Mouse (Mus musculus) heart, embryonic 12.5 days (tissue): ENCODE measurements around the gene 1110004F10Rik. TPM values are rescaled to one million over a fixed set of nuclear protein-coding genes. Genes with fewer than 3 reads are reported as not detected.

Source experiments
- ATAC-seq: fragments of 200-750 bp; cut with Nextera tagmentation; 2 replicates; pipeline ENCODE4 v1.8.0; 2017; ENCODE audit warnings: moderate TSS enrichment, moderate library complexity; ENCODE audit not compliant: insufficient number of reproducible peaks, low FRiP score
- H3K27ac ChIP-seq: fragments of 300-500 bp; sonication (generic); 2 replicates; pipeline ENCODE4 v1.5.1; 2016; ENCODE audit warnings: mild to moderate bottlenecking, moderate library complexity; ENCODE audit not compliant: poor library complexity, severe bottlenecking
- H3K27me3 ChIP-seq: fragments of 300-500 bp; sonication (generic); replicated peaks from 2 replicates; pipeline ENCODE4 v1.6.1; 2016; ENCODE audit warnings: mild to moderate bottlenecking, moderate library complexity
- H3K36me3 ChIP-seq: fragments of 300-500 bp; sonication (generic); 2 replicates; pipeline ENCODE4 v1.6.1; 2016; ENCODE audit warnings: mild to moderate bottlenecking, moderate library complexity
- H3K4me1 ChIP-seq: fragments of 300-500 bp; sonication (generic); replicated peaks from 2 replicates; pipeline ENCODE4 v1.6.1; 2016; ENCODE audit warnings: mild to moderate bottlenecking
- H3K4me2 ChIP-seq: fragments of 300-500 bp; sonication (generic); 2 replicates; pipeline ENCODE4 v1.6.1; 2016; ENCODE audit warnings: mild to moderate bottlenecking, moderate library complexity
- H3K4me3 ChIP-seq: fragments of 300-500 bp; sonication (generic); 2 replicates; pipeline ENCODE4 v1.5.1; 2016; ENCODE audit warnings: mild to moderate bottlenecking
- H3K9ac ChIP-seq: fragments of 300-500 bp; sonication (generic); 2 replicates; pipeline ENCODE4 v1.6.1; 2016; ENCODE audit warnings: mild to moderate bottlenecking, moderate library complexity
- H3K9me3 ChIP-seq: fragments of 300-500 bp; sonication (generic); replicated peaks from 2 replicates; pipeline ENCODE4 v1.6.1; 2016; ENCODE audit warnings: mild to moderate bottlenecking, moderate library complexity
- WGBS: fragments of 180-500 bp; shearing (Covaris S2); methylation state at CpG from one replicate; pipeline ENCODE4 v1.1.7; 2016; 5-methylcytosine and 5-hydroxymethylcytosine counted together
- polyA plus RNA-seq: library from polyadenylated mRNA; unstranded; fragments of >200 nt; fragmentation: Nextera tagmentation; extraction: Ambion mirVana; gene quantifications from 2 replicates; pipeline ENCODE4 v1.2.1, GENCODE M21; 2016

1110004F10Rik gene
- polyA plus RNA-seq, 1 experiment from 2014 or later = 173 TPM

GRCm38 (mm10) chr7:116124057-116124456 is 84.9 kb downstream of the 1110004F10Rik start:
- Histone ChIP-seq H3K9ac (no peak overlapping the region), H3K27me3 (no peaks in the 10 kb centered on the region), H3K4me2 (no peak overlapping the region), H3K36me3 (peaks cover 47% of the 10 kb centered on the region), H3K4me1 (no peaks in the 10 kb centered on the region; the same call in 1 of the 2 replicates), H3K9me3 (peaks cover 3% of the 10 kb centered on the region; the same call in 1 of the 2 replicates), H3K27ac (no peak overlapping the region), H3K4me3 (no peak overlapping the region)
- 89% methylated on average over 12 of the region's 12 CpGs for WGBS
- ATAC-seq = no peak

GRCm38 (mm10) chr7:116125671-116126070 is 86.5 kb downstream of the 1110004F10Rik start:
- 78% methylated on average over 7 of the region's 7 CpGs for WGBS
- H3K4me1 ChIP-seq = no peaks in the 10 kb centered on the region; the same call in 1 of the 2 replicates
- H3K4me2 ChIP-seq = no peak overlapping the region
- no peaks in the 10 kb centered on the region for H3K27me3 ChIP-seq
- ATAC-seq = no peak
- H3K9me3 ChIP-seq = no peaks in the 10 kb centered on the region
- H3K4me3 ChIP-seq = no peak overlapping the region
- H3K27ac ChIP-seq = no peak overlapping the region
- H3K9ac ChIP-seq = no peak overlapping the region
- peaks cover 56% of the 10 kb centered on the region for H3K36me3 ChIP-seq

GRCm38 (mm10) chr7:116127052-116127451 is 87.9 kb downstream of the 1110004F10Rik start:
- Histone ChIP-seq H3K4me3 (no peak overlapping the region), H3K9ac (no peak overlapping the region), H3K27ac (no peak overlapping the region), H3K27me3 (no peaks in the 10 kb centered on the region), H3K4me2 (no peak overlapping the region), H3K9me3 (no peaks in the 10 kb centered on the region), H3K4me1 (peaks cover 9% of the 10 kb centered on the region), H3K36me3 (peaks cover 56% of the 10 kb centered on the region)
- WGBS = 71% methylated on average over 2 of the region's 2 CpGs
- ATAC-seq = no peak

- peaks cover 56% of the 10 kb centered on the region for H3K36me3 ChIP-seq
- no peaks in the 10 kb centered on the region for H3K27me3 ChIP-seq
- H3K9ac ChIP-seq = no peak overlapping the region
- peaks cover 20% of the 10 kb centered on the region for H3K4me1 ChIP-seq
- no peaks in the 10 kb centered on the region for H3K9me3 ChIP-seq
- ATAC-seq = no peak
- H3K27ac ChIP-seq = no peak overlapping the region
- WGBS = 89% methylated on average over 8 of the region's 8 CpGs
- H3K4me2 ChIP-seq = no peak overlapping the region
- no peak overlapping the region for H3K4me3 ChIP-seq
Observed at GRCm38 (mm10) chr7:116128286-116128685, 89.1 kb downstream of the 1110004F10Rik start.

- WGBS = 88% methylated on average over 10 of the region's 10 CpGs
- H3K36me3 ChIP-seq = peaks cover 53% of the 10 kb centered on the region
- no peaks in the 10 kb centered on the region for H3K27me3 ChIP-seq
- H3K27ac ChIP-seq = no peak overlapping the region
- H3K9me3 ChIP-seq = no peaks in the 10 kb centered on the region
- peaks cover 23% of the 10 kb centered on the region for H3K4me1 ChIP-seq
- ATAC-seq = no peak
- H3K4me2 ChIP-seq = no peak overlapping the region
- H3K9ac ChIP-seq = no peak overlapping the region
- no peak overlapping the region for H3K4me3 ChIP-seq
Observed at GRCm38 (mm10) chr7:116129374-116129773, 90.2 kb downstream of the 1110004F10Rik start.

- no peak for ATAC-seq
- no peak overlapping the region for H3K9ac ChIP-seq
- H3K27me3 ChIP-seq = no peaks in the 10 kb centered on the region
- peak overlapping the region; percentile 56; the same call in 1 of the 2 replicates for H3K27ac ChIP-seq
- H3K4me3 ChIP-seq = no peak overlapping the region
- peaks cover 55% of the 10 kb centered on the region for H3K36me3 ChIP-seq
- no peak overlapping the region for H3K4me2 ChIP-seq
- WGBS = 14% methylated on average over 4 of the region's 4 CpGs
- H3K4me1 ChIP-seq = peaks cover 23% of the 10 kb centered on the region
- no peaks in the 10 kb centered on the region for H3K9me3 ChIP-seq
Observed at GRCm38 (mm10) chr7:116131390-116131789, 92.2 kb downstream of the 1110004F10Rik start.

GRCm38 (mm10) chr7:116132078-116132477 is 92.9 kb downstream of the 1110004F10Rik start:
- Histone ChIP-seq H3K4me2 (no peak overlapping the region), H3K9ac (peak overlapping the region; percentile 16; the same call in 1 of the 2 replicates), H3K9me3 (no peaks in the 10 kb centered on the region), H3K27ac (peak overlapping the region; percentile 56), H3K36me3 (peaks cover 56% of the 10 kb centered on the region), H3K4me3 (no peak overlapping the region), H3K4me1 (peaks cover 23% of the 10 kb centered on the region), H3K27me3 (no peaks in the 10 kb centered on the region)
- ATAC-seq = no peak
- WGBS = 6% methylated on average over 5 of the region's 5 CpGs

GRCm38 (mm10) chr7:116134413-116135292 is 95.5 kb downstream of the 1110004F10Rik start:
- H3K27ac ChIP-seq = no peak overlapping the region

GRCm38 (mm10) chr7:116137149-116137548 is 98.0 kb downstream of the 1110004F10Rik start:
- Histone ChIP-seq H3K36me3 (peaks cover 78% of the 10 kb centered on the region), H3K27ac (no peak overlapping the region), H3K9ac (no peak overlapping the region), H3K9me3 (no peaks in the 10 kb centered on the region), H3K4me1 (peaks cover 19% of the 10 kb centered on the region), H3K27me3 (no peaks in the 10 kb centered on the region), H3K4me3 (no peak overlapping the region), H3K4me2 (no peak overlapping the region)
- 75% methylated on average over 12 of the region's 12 CpGs for WGBS
- ATAC-seq = no peak

More at GRCm38 (mm10) chr7:116134413-116135292, 95.5 kb downstream of the 1110004F10Rik start:
- Histone ChIP-seq H3K36me3 (peaks cover 59% of the 10 kb centered on the region), H3K27me3 (no peaks in the 10 kb centered on the region), H3K9ac (no peak overlapping the region), H3K4me2 (no peak overlapping the region), H3K9me3 (no peaks in the 10 kb centered on the region), H3K4me3 (no peak overlapping the region), H3K4me1 (peaks cover 28% of the 10 kb centered on the region)
- ATAC-seq = no peak
- WGBS = 71% methylated on average over 31 of the region's 31 CpGs

- Histone ChIP-seq H3K9ac (no peak overlapping the region), H3K4me2 (no peak overlapping the region), H3K27ac (no peak overlapping the region), H3K9me3 (no peaks in the 10 kb centered on the region), H3K4me3 (no peak overlapping the region), H3K27me3 (no peaks in the 10 kb centered on the region), H3K4me1 (peaks cover 14% of the 10 kb centered on the region), H3K36me3 (peaks cover 83% of the 10 kb centered on the region)
- ATAC-seq = no peak
- 62% methylated on average over 3 of the region's 3 CpGs for WGBS
Observed at GRCm38 (mm10) chr7:116137671-116138070, 98.5 kb downstream of the 1110004F10Rik start.

GRCm38 (mm10) chr7:116145030-116145429 is 105.8 kb downstream of the 1110004F10Rik start:
- no peak for ATAC-seq
- H3K9ac ChIP-seq = no peak overlapping the region
- H3K27ac ChIP-seq = no peak overlapping the region
- no peaks in the 10 kb centered on the region for H3K4me1 ChIP-seq
- peaks cover 74% of the 10 kb centered on the region for H3K36me3 ChIP-seq
- H3K9me3 ChIP-seq = no peaks in the 10 kb centered on the region
- H3K4me2 ChIP-seq = no peak overlapping the region
- WGBS = 91% methylated on average over 6 of the region's 6 CpGs
- no peaks in the 10 kb centered on the region for H3K27me3 ChIP-seq
- H3K4me3 ChIP-seq = no peak overlapping the region
